Mouse (Mus musculus) limb, embryonic 13.5 days (tissue): ENCODE results near the gene Nkiras1. TPM values are rescaled to one million over a fixed set of nuclear protein-coding genes. Genes with fewer than 3 reads are reported as not detected.
A peak's percentile ranks its signal among the peaks of the same experiment; 100 is the strongest.
"Not testable (repeated sequence)": the region's sequence is repeated elsewhere in the genome, so short reads cannot be mapped to it uniquely, and the experiment has no call there.

Source experiments
- ATAC-seq: fragments of 200-750 bp; cut with Nextera tagmentation; 2 replicates; pipeline ENCODE4 v1.8.0; 2017; ENCODE audit warnings: low read depth, moderate number of reproducible peaks, moderate TSS enrichment; ENCODE audit not compliant: low FRiP score
- H3K27ac ChIP-seq: fragments of 300-500 bp; sonication (generic); 2 replicates; pipeline ENCODE4 v1.5.1; 2015; ENCODE audit warnings: inconsistent platforms, mild to moderate bottlenecking, moderate library complexity
- H3K27me3 ChIP-seq: fragments of 300-500 bp; sonication (generic); 2 replicates; pipeline ENCODE4 v1.6.1; 2015; ENCODE audit warnings: mild to moderate bottlenecking, inconsistent platforms
- H3K36me3 ChIP-seq: fragments of 300-500 bp; sonication (generic); 2 replicates; pipeline ENCODE4 v1.6.1; 2015; ENCODE audit warnings: inconsistent platforms, mild to moderate bottlenecking, moderate library complexity
- H3K4me1 ChIP-seq: fragments of 300-500 bp; sonication (generic); 2 replicates; pipeline ENCODE4 v1.6.1; 2015; ENCODE audit warnings: inconsistent platforms
- H3K4me2 ChIP-seq: fragments of 300-500 bp; sonication (generic); replicated peaks from 2 replicates; pipeline ENCODE4 v1.6.1; 2015; ENCODE audit warnings: inconsistent platforms, mild to moderate bottlenecking, moderate library complexity
- H3K4me3 ChIP-seq: fragments of 300-500 bp; sonication (generic); 2 replicates; pipeline ENCODE4 v1.5.1; 2015; ENCODE audit warnings: moderate library complexity, mild to moderate bottlenecking, inconsistent platforms
- H3K9ac ChIP-seq: fragments of 300-500 bp; sonication (generic); 2 replicates; pipeline ENCODE4 v1.6.1; 2015; ENCODE audit warnings: mild to moderate bottlenecking, inconsistent platforms
- H3K9me3 ChIP-seq: fragments of 300-500 bp; sonication (generic); 2 replicates; pipeline ENCODE4 v1.6.1; 2016; ENCODE audit warnings: inconsistent platforms
- WGBS: fragments of 180-500 bp; shearing (Covaris S2); methylation state at CpG from one replicate; pipeline ENCODE4 v1.1.7; 2015; 5-methylcytosine and 5-hydroxymethylcytosine counted together
- polyA plus RNA-seq: library from polyadenylated mRNA; unstranded; fragments of >200 nt; fragmentation: Nextera tagmentation; extraction: Ambion mirVana; gene quantifications from 2 replicates; pipeline ENCODE4 v1.2.1, GENCODE M21; 2015

Gene Nkiras1
- polyA plus RNA-seq, 1 experiment from 2014 or later, result 24.6 TPM

- peak within 1 kb of the TSS; percentile 77 for H3K4me3 ChIP-seq
- peak; percentile 94 for ATAC-seq
- WGBS, result under 1% methylated on average over 46 of the region's 66 CpGs
- H3K4me2 ChIP-seq, result peak within 1 kb of the TSS; percentile 80
- H3K27ac ChIP-seq, result peak within 1 kb of the TSS; percentile 85
- peaks cover 4% of the 10 kb centered on the region; the same call in 1 of the 2 replicates for H3K4me1 ChIP-seq
- H3K9ac ChIP-seq, result peak within 1 kb of the TSS; percentile 77
- H3K27me3 ChIP-seq, result no peaks in the 10 kb centered on the region
- H3K36me3 ChIP-seq, result no peaks in the 10 kb centered on the region
- H3K9me3 ChIP-seq, result no peaks in the 10 kb centered on the region
Observed at GRCm38 (mm10) chr14:18238750-18239731, 31.9 kb upstream of the Nkiras1 start, which contains the start of gene Nr1d2. Gene Nr1d2 (minus strand): TSS chr14:18239127.

DNA sequence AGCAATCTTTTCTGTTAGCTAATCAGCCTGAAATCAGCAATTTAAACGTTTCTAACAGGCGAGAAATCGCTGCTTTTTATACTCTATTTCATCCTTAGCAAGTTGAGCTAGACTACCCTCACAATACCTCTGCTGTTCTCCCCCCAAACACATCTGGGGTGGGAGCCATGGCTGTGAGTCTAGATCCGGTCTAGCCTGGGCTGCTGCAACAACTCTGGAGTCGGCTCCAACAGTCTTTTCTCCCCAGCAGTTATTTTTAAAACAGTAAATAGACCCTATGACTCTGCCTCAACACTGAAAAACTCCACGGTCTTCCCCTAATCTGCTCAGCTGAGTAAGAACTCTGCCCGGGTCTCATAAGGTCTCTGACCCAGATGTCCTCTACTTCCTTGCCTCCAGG, 30.8 kb upstream of the Nkiras1 start:
- 74% methylated on average over 7 of the region's 7 CpGs for WGBS
- Histone ChIP-seq H3K9me3 (no peaks in the 10 kb centered on the region), H3K4me1 (peaks cover 4% of the 10 kb centered on the region; the same call in 1 of the 2 replicates), H3K36me3 (no peaks in the 10 kb centered on the region), H3K9ac (no peak overlapping the region), H3K4me2 (0 out of 2 replicates have a peak overlapping the region, but pooled peaks have one; percentile 80), H3K27me3 (no peaks in the 10 kb centered on the region), H3K27ac (no peak overlapping the region), H3K4me3 (no peak overlapping the region)
- ATAC-seq, result no peak

- H3K36me3 ChIP-seq, result no peaks in the 10 kb centered on the region
- WGBS, result 80% methylated on average over 4 of the region's 4 CpGs
- no peak overlapping the region for H3K9ac ChIP-seq
- H3K27me3 ChIP-seq, result no peaks in the 10 kb centered on the region
- H3K9me3 ChIP-seq, result no peaks in the 10 kb centered on the region
- peaks cover 4% of the 10 kb centered on the region; the same call in 1 of the 2 replicates for H3K4me1 ChIP-seq
- H3K27ac ChIP-seq, result no peak overlapping the region
- H3K4me3 ChIP-seq, result no peak overlapping the region
- no peak overlapping the region for H3K4me2 ChIP-seq
- no peak for ATAC-seq
Observed at GRCm38 (mm10) chr14:18241786-18242185, 29.1 kb upstream of the Nkiras1 start.

DNA sequence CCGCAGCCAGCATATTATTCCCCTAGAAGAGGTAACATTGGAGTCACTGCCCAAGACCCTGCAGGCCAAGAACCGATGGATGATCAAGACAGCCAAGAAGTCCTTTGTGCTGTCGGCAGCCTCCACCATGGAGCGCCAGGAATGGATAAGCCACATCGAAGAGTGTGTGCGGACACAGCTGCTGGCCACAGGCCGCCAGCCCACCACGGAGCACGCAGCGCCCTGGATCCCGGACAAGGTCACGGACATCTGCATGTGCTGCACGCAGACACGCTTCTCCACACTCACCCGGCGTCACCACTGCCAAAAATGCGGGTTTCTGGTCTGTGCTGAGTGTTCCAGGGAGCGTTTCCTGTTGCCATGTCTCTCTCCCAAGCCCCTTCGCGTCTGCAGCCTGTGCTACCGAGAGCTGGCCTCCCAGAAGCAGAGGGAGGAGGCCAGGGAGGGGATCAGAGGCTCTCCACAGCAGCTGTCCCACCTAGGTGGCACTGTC, 28.3 kb upstream of the Nkiras1 start:
- WGBS, result 85% methylated on average over 21 of the region's 21 CpGs
- no peak overlapping the region for H3K4me2 ChIP-seq
- H3K27ac ChIP-seq, result no peak overlapping the region
- no peaks in the 10 kb centered on the region for H3K9me3 ChIP-seq
- no peaks in the 10 kb centered on the region for H3K27me3 ChIP-seq
- no peak overlapping the region for H3K9ac ChIP-seq
- H3K4me1 ChIP-seq, result peaks cover 1% of the 10 kb centered on the region; the same call in 1 of the 2 replicates
- no peaks in the 10 kb centered on the region for H3K36me3 ChIP-seq
- no peak for ATAC-seq
- H3K4me3 ChIP-seq, result no peak overlapping the region

GRCm38 (mm10) chr14:18261203-18261602, 9.7 kb upstream of the Nkiras1 start:
- Histone ChIP-seq H3K4me3 (no peak overlapping the region), H3K9me3 (no peaks in the 10 kb centered on the region), H3K36me3 (peaks cover 11% of the 10 kb centered on the region; the same call in 1 of the 2 replicates), H3K4me1 (peaks cover 20% of the 10 kb centered on the region), H3K4me2 (no peak overlapping the region), H3K9ac (no peak overlapping the region), H3K27ac (no peak overlapping the region), H3K27me3 (no peaks in the 10 kb centered on the region)
- WGBS, result 91% methylated on average over 3 of the region's 3 CpGs
- no peak for ATAC-seq

GRCm38 (mm10) chr14:18263427-18263826, 7.5 kb upstream of the Nkiras1 start:
- ATAC-seq, result peak; percentile 84
- Histone ChIP-seq H3K4me1 (peaks cover 20% of the 10 kb centered on the region), H3K36me3 (peaks cover 31% of the 10 kb centered on the region), H3K4me3 (no peak overlapping the region), H3K4me2 (peak overlapping the region; percentile 19; the same call in 1 of the 2 replicates), H3K27ac (peak overlapping the region; percentile 23; the same call in 1 of the 2 replicates), H3K27me3 (no peaks in the 10 kb centered on the region), H3K9ac (no peak overlapping the region), H3K9me3 (no peaks in the 10 kb centered on the region)
- 44% methylated on average over 4 of the region's 4 CpGs for WGBS

DNA sequence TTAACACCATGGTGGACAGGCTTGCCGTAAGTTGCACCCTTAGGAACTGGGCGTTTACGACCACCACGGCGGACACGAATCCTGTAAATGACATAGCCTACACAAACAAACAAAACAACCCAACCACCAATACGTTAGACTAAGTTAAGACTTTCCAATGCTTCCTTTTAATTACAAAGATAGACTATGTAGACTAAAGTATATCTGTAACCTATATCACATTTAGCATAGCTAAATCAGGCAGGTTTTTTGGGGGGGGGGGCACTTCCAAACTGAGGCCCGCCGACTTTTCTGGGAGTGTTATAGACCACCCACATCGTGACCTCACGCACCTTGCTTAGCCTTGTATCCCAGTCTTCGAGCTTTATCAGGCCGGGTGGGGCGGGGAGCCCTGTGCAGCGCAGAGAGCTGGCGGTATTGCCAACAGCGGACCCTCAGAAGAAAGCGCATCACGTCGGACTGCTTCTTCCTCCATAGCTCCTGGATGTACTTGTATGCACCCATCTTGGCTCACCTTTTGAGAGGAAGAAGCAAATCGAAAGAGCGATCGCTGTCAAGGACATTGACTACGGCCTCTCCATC, 898 bp upstream of the Nkiras1 start:
- H3K4me2 ChIP-seq, result peak overlapping the region; percentile 79
- ATAC-seq, H3K27me3 ChIP-seq, H3K9me3 ChIP-seq: not testable (repeated sequence)
- peak overlapping the region; percentile 98 for H3K9ac ChIP-seq
- H3K36me3 ChIP-seq, result peaks cover 33% of the 10 kb centered on the region
- H3K4me1 ChIP-seq, result peaks cover 14% of the 10 kb centered on the region; the same call in 1 of the 2 replicates
- under 1% methylated on average over 21 of the region's 24 CpGs for WGBS
- peak overlapping the region; percentile 90 for H3K4me3 ChIP-seq
- peak overlapping the region; percentile 85 for H3K27ac ChIP-seq

DNA sequence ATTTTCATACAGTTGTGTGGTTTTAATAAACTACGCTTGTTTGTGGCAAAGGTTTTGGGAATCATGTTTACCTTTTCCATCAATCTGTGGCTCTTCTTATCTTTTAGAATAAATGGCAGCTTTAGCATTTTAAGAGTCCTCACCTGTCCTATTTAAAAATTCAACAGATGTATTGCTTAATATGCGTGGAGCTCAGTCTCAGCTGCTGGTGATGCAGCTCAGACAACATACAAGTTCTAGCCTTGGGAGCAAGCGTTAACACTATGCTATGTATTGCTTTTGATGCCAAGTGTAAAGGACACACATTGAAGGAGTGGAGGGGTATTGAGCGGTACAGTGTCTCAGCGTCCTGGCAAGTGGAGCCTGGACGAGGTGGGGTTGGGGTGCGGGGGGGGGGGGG, 730 bp downstream of the Nkiras1 start:
- Histone ChIP-seq H3K27me3 (no peaks in the 10 kb centered on the region), H3K4me1 (peaks cover 14% of the 10 kb centered on the region; the same call in 1 of the 2 replicates), H3K4me3 (peak overlapping the region; percentile 90), H3K36me3 (peaks cover 29% of the 10 kb centered on the region), H3K27ac (peak overlapping the region; percentile 77; the same call in 1 of the 2 replicates), H3K4me2 (peak overlapping the region; percentile 69), H3K9ac (peak overlapping the region; percentile 74), H3K9me3 (no peaks in the 10 kb centered on the region)
- WGBS, result 7% methylated on average over 7 of the region's 7 CpGs
- ATAC-seq, result no peak

DNA sequence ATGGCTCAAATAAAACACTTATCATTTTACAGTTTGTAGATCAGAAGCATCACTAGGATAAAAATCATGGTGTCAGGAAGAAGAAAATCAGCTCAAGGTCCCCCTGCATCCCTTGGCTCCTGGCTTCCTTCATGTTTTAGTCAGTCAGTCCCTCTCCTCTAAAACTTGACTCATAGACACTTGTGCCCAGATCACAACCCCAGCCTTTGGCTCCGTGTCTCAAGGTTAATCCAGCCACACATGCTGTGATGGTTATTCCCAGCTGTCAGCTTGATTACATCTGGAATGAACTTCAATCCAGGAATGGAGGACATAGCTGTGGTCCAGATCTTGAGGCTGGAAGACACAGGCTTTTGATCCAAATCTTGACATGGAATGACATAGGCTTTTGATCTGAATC, 3.6 kb downstream of the Nkiras1 start:
- no peaks in the 10 kb centered on the region for H3K27me3 ChIP-seq
- H3K9me3 ChIP-seq, result no peaks in the 10 kb centered on the region
- H3K27ac ChIP-seq, result no peak overlapping the region
- H3K4me2 ChIP-seq, result no peak overlapping the region
- no peak overlapping the region for H3K4me3 ChIP-seq
- H3K36me3 ChIP-seq, result peaks cover 32% of the 10 kb centered on the region
- ATAC-seq, result no peak
- 67% methylated on average over 1 of the region's 1 CpGs for WGBS
- no peak overlapping the region for H3K9ac ChIP-seq
- peaks cover 9% of the 10 kb centered on the region; the same call in 1 of the 2 replicates for H3K4me1 ChIP-seq

DNA sequence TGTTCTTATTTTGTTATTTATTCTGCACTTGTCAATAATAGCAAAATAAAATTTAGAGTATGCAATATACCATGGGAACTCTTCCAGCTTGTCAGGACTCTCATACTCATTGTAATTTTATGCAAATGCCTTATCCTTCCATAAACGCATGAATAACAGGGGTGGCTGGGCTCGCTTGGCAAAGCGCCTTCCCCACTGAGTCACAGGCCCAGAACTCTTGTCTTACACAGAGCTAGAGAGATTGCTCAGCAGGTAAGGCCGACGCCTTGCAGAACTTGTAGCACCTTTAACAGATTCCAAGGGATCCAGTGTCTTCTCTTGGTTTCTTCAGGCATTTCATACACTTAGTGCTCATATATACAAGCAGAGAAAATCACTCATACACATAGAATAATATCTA, 9.4 kb downstream of the Nkiras1 start:
- Histone ChIP-seq H3K9ac (no peak overlapping the region), H3K27me3 (no peaks in the 10 kb centered on the region), H3K36me3 (peaks cover 57% of the 10 kb centered on the region), H3K4me3 (no peak overlapping the region), H3K9me3 (no peaks in the 10 kb centered on the region), H3K4me2 (no peak overlapping the region), H3K4me1 (no peaks in the 10 kb centered on the region), H3K27ac (no peak overlapping the region)
- no peak for ATAC-seq
- 90% methylated on average over 5 of the region's 5 CpGs for WGBS

- H3K27me3 ChIP-seq, result no peaks in the 10 kb centered on the region
- WGBS, result 77% methylated on average over 2 of the region's 2 CpGs
- peak; percentile 30; the same call in 1 of the 2 replicates for ATAC-seq
- no peak overlapping the region for H3K9ac ChIP-seq
- no peak overlapping the region for H3K4me3 ChIP-seq
- peaks cover 26% of the 10 kb centered on the region for H3K36me3 ChIP-seq
- H3K4me2 ChIP-seq, result no peak overlapping the region
- peaks cover 13% of the 10 kb centered on the region for H3K4me1 ChIP-seq
- H3K27ac ChIP-seq, result no peak overlapping the region
- no peaks in the 10 kb centered on the region for H3K9me3 ChIP-seq
Observed at GRCm38 (mm10) chr14:18284581-18284980, 13.6 kb downstream of the Nkiras1 start.

- no peak overlapping the region for H3K4me2 ChIP-seq
- H3K4me3 ChIP-seq, result no peak overlapping the region
- H3K36me3 ChIP-seq, result peaks cover 19% of the 10 kb centered on the region
- H3K27me3 ChIP-seq, result no peaks in the 10 kb centered on the region
- no peak overlapping the region for H3K27ac ChIP-seq
- 95% methylated on average over 3 of the region's 3 CpGs for WGBS
- H3K4me1 ChIP-seq, result peaks cover 22% of the 10 kb centered on the region
- ATAC-seq, result no peak
- H3K9me3 ChIP-seq, result no peaks in the 10 kb centered on the region
- no peak overlapping the region for H3K9ac ChIP-seq
Observed at GRCm38 (mm10) chr14:18285476-18285875, 14.5 kb downstream of the Nkiras1 start.
